ENCODE assay signal across 8 mouse cellular contexts in genomic region chr15:84668938-84669747, GRCm38 (mm10). TPM values are rescaled to one million over a fixed set of nuclear protein-coding genes. Genes with fewer than 3 reads are reported as not detected.
DNase-seq lines count a peak whose midpoint lies in the region; ATAC-seq and TF ChIP-seq lines count a peak whose summit lies in the region.

TSS of gene Prr5 (plus strand) at chr15:84669620.

- intact Hi-C loops in heart, postnatal 14 days (cut with DNase I) = no loop called here

- peak within 1 kb of the TSS; percentile 1; the same call in 1 of the 2 replicates for H3K9ac ChIP-seq in heart, embryonic 14.5 days (ENCODE audit: low read length)
- H3K9ac ChIP-seq in intestine, embryonic 15.5 days = no peak within 1 kb of the TSS
- H3K9ac ChIP-seq in limb, embryonic 15.5 days = no peak within 1 kb of the TSS

- H3K27ac ChIP-seq in heart, embryonic 14.5 days (replicated peaks in 1 of 2; ENCODE audit: control insufficient read depth in 1 of 2, insufficient read depth in 1 of 2, low read depth in 2 of 2, low read length in 2 of 2) = no peak within 1 kb of the TSS
- no peak within 1 kb of the TSS for H3K27ac ChIP-seq in cortical plate, adult 2 months (ENCODE audit: insufficient read depth, low read length)
- H3K27ac ChIP-seq in intestine, embryonic 15.5 days = no peak within 1 kb of the TSS
- H3K27ac ChIP-seq in limb, embryonic 15.5 days = no peak within 1 kb of the TSS

- no peaks in the 10 kb centered on the region for H3K36me3 ChIP-seq in heart, embryonic 14.5 days (ENCODE audit: control insufficient read depth, insufficient read depth, low read length)
- H3K36me3 ChIP-seq in intestine, embryonic 15.5 days = no peaks in the 10 kb centered on the region
- no peaks in the 10 kb centered on the region for H3K36me3 ChIP-seq in limb, embryonic 15.5 days

- no peak within 1 kb of the TSS for H3K4me3 ChIP-seq in heart, embryonic 14.5 days (ENCODE audit: control insufficient read depth in 1 of 2, insufficient read depth in 1 of 2, low read depth in 1 of 2, low read length in 2 of 2)
- no peak within 1 kb of the TSS for H3K4me3 ChIP-seq in cortical plate, adult 2 months (ENCODE audit: insufficient read depth, low read length)
- H3K4me3 ChIP-seq in intestine, embryonic 15.5 days (replicated peaks) = no peak within 1 kb of the TSS
- no peak within 1 kb of the TSS for H3K4me3 ChIP-seq in limb, embryonic 15.5 days

- no peak for DNase-seq in heart, postnatal 14 days
- DNase-seq in retina, embryonic 14.5 days (ENCODE audit: low spot score) = no peak
- no peak for DNase-seq in embryo, embryonic 11 days
- DNase-seq in cerebellum, adult 11 months = no peak

- no peak for TF ChIP-seq POLR2A in cortical plate, adult 2 months (IDR thresholded peaks at IDR 0.05; ENCODE audit: extremely low read depth, insufficient read depth, low read length)

- WGBS in heart, embryonic 14.5 days = 52% methylated on average over 14 of the region's 14 CpGs
- 56% methylated on average over 14 of the region's 14 CpGs for WGBS in intestine, embryonic 15.5 days
- 63% methylated on average over 14 of the region's 14 CpGs for WGBS in limb, embryonic 15.5 days

- H3K9me3 ChIP-seq in heart, embryonic 14.5 days (ENCODE audit: control insufficient read depth, low read length) = no peaks in the 10 kb centered on the region
- H3K9me3 ChIP-seq in intestine, embryonic 15.5 days = no peaks in the 10 kb centered on the region
- H3K9me3 ChIP-seq in limb, embryonic 15.5 days = no peaks in the 10 kb centered on the region

- no peak for TF ChIP-seq CTCF in cortical plate, adult 2 months (IDR thresholded peaks at IDR 0.05; ENCODE audit: extremely low read depth, insufficient read depth, low read length)

- no peak within 1 kb of the TSS for H3K4me2 ChIP-seq in heart, embryonic 14.5 days (ENCODE audit: low read length)
- no peak within 1 kb of the TSS for H3K4me2 ChIP-seq in intestine, embryonic 15.5 days (replicated peaks)
- H3K4me2 ChIP-seq in limb, embryonic 15.5 days = no peak within 1 kb of the TSS

- peaks cover 15 to 30% of the 10 kb centered on the region in 2 experiments for H3K4me1 ChIP-seq in heart, embryonic 14.5 days (ENCODE audit: control insufficient read depth in 2 of 2, insufficient read depth in 2 of 2, low read length in 2 of 2)
- H3K4me1 ChIP-seq in cortical plate, adult 2 months (ENCODE audit: control insufficient read depth, insufficient read depth, low read length) = no peaks in the 10 kb centered on the region
- peaks cover 24% of the 10 kb centered on the region for H3K4me1 ChIP-seq in intestine, embryonic 15.5 days (replicated peaks)
- 0 out of 2 replicates have a peak, but pooled peaks cover 9% of the 10 kb centered on the region for H3K4me1 ChIP-seq in limb, embryonic 15.5 days

- no peaks in the 10 kb centered on the region for H3K27me3 ChIP-seq in heart, embryonic 14.5 days (ENCODE audit: control insufficient read depth, insufficient read depth, low read length)
- no peaks in the 10 kb centered on the region for H3K27me3 ChIP-seq in intestine, embryonic 15.5 days (replicated peaks)
- H3K27me3 ChIP-seq in limb, embryonic 15.5 days = peaks cover 1% of the 10 kb centered on the region; the same call in 1 of the 2 replicates

- ATAC-seq in heart, embryonic 14.5 days (ENCODE audit: insufficient number of reproducible peaks, insufficient read depth, low FRiP score, low read depth) = no peak
- ATAC-seq in intestine, embryonic 15.5 days = no peak
- ATAC-seq in limb, embryonic 15.5 days (ENCODE audit: insufficient number of reproducible peaks, low FRiP score, low TSS enrichment, low read depth) = no peak

RNA-seq across cellular contexts. Expression of gene Prr5, which starts in this region (rescaled TPM):
- polyA plus RNA-seq in heart, embryonic 14.5 days (2014; fragmentation: Nextera tagmentation; extraction: Ambion mirVana) = 11.2 and 15.1 TPM in 2 replicates
- total RNA-seq in heart, postnatal 14 days (2021) = 1 to 10 TPM; 5.6 to 8.3 TPM
- 10.1 and 10.3 TPM in 2 replicates for polyA plus RNA-seq in cortical plate, adult 2 months (2012; rRNA removed)
- 65.4 and 71.3 TPM in 2 replicates for polyA plus RNA-seq in intestine, embryonic 15.5 days (2015; fragmentation: Nextera tagmentation; extraction: Ambion mirVana)
- polyA plus RNA-seq in limb, embryonic 15.5 days (2015; fragmentation: Nextera tagmentation; extraction: Ambion mirVana) = 34.5 and 36.3 TPM in 2 replicates
